Mouse (Mus musculus) hindbrain, embryonic 10.5 days (tissue): Measurements from ENCODE around the gene Foxl1. TPM values are rescaled to one million over a fixed set of nuclear protein-coding genes. Genes with fewer than 3 reads are reported as not detected.

Source experiments
- DNase-seq: peaks from one replicate; pipeline ENCODE4 v3.0.0-alpha.2; 2017; ENCODE audit warnings: low spot score
- H3K27ac ChIP-seq: fragments of 300-500 bp; sonication (generic); 2 replicates; pipeline ENCODE4 v1.5.1; 2016; ENCODE audit warnings: mild to moderate bottlenecking, moderate library complexity
- H3K27me3 ChIP-seq: fragments of 300-500 bp; sonication (generic); 2 replicates; pipeline ENCODE4 v1.6.1; 2016; ENCODE audit warnings: mild to moderate bottlenecking; ENCODE audit not compliant: poor library complexity, insufficient read depth, severe bottlenecking
- H3K36me3 ChIP-seq: fragments of 300-500 bp; sonication (generic); 2 replicates; pipeline ENCODE4 v1.6.1; 2016; ENCODE audit warnings: mild to moderate bottlenecking, moderate library complexity
- H3K4me1 ChIP-seq: fragments of 300-500 bp; sonication (generic); replicated peaks from 2 replicates; pipeline ENCODE4 v1.6.1; 2016; ENCODE audit warnings: mild to moderate bottlenecking
- H3K4me3 ChIP-seq: fragments of 300-500 bp; sonication (generic); 2 replicates; pipeline ENCODE4 v1.5.1; 2016; ENCODE audit warnings: mild to moderate bottlenecking, moderate library complexity
- H3K9me3 ChIP-seq: fragments of 300-500 bp; sonication (generic); 2 replicates; pipeline ENCODE4 v1.6.1; 2016; ENCODE audit warnings: mild to moderate bottlenecking, moderate library complexity
- WGBS: fragments of 180-500 bp; shearing (Covaris S2); methylation state at CpG from one replicate; pipeline ENCODE4 v1.1.7; 2016; 5-methylcytosine and 5-hydroxymethylcytosine counted together
- polyA plus RNA-seq: library from polyadenylated mRNA; unstranded; fragments of >200 nt; fragmentation: Nextera tagmentation; extraction: Ambion mirVana; gene quantifications from 2 replicates; pipeline ENCODE4 v1.2.1, GENCODE M21; 2016

The Foxl1 gene
- polyA plus RNA-seq, result 1.6 and 3.5 TPM in 2 replicates

DNA sequence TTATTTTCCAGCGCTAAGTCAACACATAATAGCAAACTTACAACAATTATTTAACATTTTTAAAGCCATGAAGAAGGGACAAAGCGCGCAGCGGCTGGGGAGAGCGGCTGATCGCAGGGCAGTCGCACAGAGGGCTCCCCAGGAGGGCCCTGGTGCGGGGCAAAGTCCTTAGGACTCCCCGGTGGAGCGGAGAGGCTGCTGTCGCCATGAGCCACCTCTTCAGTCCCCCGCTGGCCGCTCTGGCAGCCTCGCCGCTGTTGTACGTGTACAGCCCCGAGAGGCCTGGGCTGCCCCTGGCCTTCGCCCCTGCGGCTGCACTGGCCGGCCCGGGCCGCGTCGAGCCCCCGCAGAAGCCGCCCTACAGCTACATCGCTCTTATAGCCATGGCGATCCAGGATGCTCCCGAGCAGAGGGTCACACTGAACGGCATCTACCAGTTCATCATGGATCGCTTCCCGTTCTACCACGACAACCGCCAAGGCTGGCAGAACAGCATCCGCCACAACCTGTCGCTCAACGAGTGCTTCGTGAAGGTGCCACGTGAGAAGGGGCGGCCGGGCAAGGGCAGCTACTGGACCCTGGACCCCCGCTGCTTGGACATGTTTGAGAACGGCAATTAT lies at the start of gene Foxl1:
Gene Foxl1, plus strand, starts transcription at position 185 of the 620 bp plus-strand sequence.
- peaks cover 37% of the 10 kb centered on the region for H3K4me1 ChIP-seq
- under 1% methylated on average over 43 of the region's 43 CpGs for WGBS
- H3K36me3 ChIP-seq, result no peaks in the 10 kb centered on the region
- peak within 1 kb of the TSS; percentile 37 for H3K4me3 ChIP-seq
- peak within 1 kb of the TSS; percentile 76; the same call in 1 of the 2 replicates for H3K27ac ChIP-seq
- H3K27me3 ChIP-seq, result peaks cover 98% of the 10 kb centered on the region
- no peak for DNase-seq
- H3K9me3 ChIP-seq, result no peaks in the 10 kb centered on the region

DNA sequence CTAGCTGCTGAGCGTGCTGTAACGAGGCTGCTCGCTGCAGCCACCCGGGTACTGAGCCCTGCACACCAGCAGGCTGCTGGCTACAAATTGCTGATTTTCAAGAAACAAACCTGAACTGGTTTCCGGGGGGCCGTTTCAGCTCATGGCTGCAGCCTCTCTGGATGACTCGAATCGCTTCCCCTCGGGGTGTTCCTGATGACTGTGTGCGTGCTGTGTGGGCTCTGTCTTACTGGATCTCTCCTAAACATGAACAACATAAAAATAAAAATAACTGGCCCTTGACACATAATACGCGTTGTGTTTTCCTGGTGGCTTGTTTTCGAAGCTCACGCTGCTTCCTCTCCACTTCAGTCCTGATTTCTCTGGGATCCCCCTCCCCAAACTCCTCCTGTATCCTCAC lies 49.0 kb upstream of the Foxl1 start:
- Histone ChIP-seq H3K4me3 (no peak overlapping the region), H3K4me1 (peaks cover 29% of the 10 kb centered on the region), H3K9me3 (no peaks in the 10 kb centered on the region), H3K27me3 (peaks cover 100% of the 10 kb centered on the region), H3K27ac (no peak overlapping the region), H3K36me3 (no peaks in the 10 kb centered on the region)
- WGBS, result 2% methylated on average over 14 of the region's 14 CpGs
- peak; percentile 28 for DNase-seq

DNA sequence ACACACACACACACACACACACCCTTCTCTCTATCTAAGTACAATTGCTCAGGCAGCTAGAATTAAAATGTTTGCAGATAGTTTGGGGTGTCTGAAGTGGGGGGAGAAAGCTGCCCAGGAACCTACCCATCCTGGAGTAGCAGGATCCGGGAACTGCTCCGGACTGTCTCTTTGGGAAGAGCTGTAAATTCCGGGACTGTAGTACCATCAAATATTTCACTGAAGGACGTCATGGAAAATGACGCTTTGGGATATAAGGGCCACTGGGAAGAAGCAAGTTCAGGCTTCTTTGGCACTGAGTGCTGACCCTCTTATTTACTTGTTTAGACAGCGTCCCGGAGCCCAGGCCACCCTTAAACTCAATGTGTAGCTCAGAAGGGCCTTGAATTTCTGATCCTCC lies 48.5 kb upstream of the Foxl1 start:
- 2% methylated on average over 7 of the region's 7 CpGs for WGBS
- no peaks in the 10 kb centered on the region for H3K9me3 ChIP-seq
- peaks cover 100% of the 10 kb centered on the region for H3K27me3 ChIP-seq
- H3K4me1 ChIP-seq, result peaks cover 33% of the 10 kb centered on the region
- no peaks in the 10 kb centered on the region for H3K36me3 ChIP-seq
- DNase-seq, result no peak
- H3K4me3 ChIP-seq, result no peak overlapping the region
- H3K27ac ChIP-seq, result no peak overlapping the region

DNA sequence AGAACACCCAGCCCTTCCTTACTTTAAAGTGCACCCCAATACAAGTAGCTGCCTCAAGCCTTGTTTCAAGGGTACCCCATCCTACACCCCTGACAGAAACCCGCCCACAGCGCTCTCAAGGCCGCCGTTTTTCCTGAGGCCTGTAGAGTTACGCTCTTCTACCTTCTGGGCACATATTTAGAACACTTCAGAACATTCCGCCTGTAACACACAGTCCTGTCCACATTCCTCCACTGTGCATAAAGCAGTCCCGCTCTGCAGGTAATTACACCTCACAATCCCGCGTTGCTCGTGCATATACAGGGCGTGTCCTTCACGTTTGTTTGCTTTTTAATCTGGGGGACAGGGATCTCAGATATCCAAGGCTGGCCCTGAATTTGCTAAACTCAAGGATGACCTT lies 47.8 kb upstream of the Foxl1 start:
- no peak overlapping the region for H3K27ac ChIP-seq
- H3K4me3 ChIP-seq, result no peak overlapping the region
- DNase-seq, result peak; percentile 43
- WGBS, result 3% methylated on average over 12 of the region's 12 CpGs
- H3K36me3 ChIP-seq, result no peaks in the 10 kb centered on the region
- peaks cover 100% of the 10 kb centered on the region for H3K27me3 ChIP-seq
- no peaks in the 10 kb centered on the region for H3K9me3 ChIP-seq
- H3K4me1 ChIP-seq, result peaks cover 41% of the 10 kb centered on the region

DNA sequence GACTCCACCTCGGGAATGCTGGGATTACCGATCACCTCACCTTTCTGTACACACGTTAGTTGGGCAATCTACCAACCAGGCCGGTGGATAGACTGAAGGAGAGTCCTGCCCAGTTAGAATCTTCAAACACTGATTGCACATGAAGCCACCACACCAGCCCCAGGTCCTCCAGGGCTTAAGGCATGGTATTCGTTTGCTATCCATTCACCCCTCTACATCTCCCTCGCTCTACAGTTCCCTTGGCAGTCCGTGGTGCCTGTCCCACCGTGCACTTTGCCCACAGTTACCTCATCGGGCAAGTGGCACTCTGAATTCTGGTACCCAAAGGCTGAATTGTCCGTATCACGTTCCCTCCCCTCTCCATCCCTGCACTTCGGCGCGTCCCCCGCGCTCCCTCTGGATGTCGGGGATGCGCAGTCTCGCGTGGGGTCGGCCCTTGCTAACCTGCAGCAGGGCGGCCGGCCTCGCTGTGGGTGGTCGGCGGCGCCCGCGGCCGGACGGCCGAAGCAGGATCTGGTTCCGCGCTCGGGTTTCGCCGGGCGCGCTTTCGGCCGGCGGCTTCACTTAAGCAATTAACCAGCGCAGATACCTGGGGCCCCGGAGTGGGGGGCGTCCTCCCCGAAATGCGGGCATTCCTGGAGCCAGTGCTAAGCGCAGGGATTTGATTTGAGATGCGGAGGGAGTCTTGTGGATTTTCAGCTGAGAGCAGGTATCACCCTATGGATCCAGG lies 47.2 kb upstream of the Foxl1 start:
- Histone ChIP-seq H3K4me3 (no peak overlapping the region), H3K27ac (no peak overlapping the region), H3K4me1 (peaks cover 44% of the 10 kb centered on the region), H3K36me3 (no peaks in the 10 kb centered on the region), H3K9me3 (no peaks in the 10 kb centered on the region), H3K27me3 (peaks cover 100% of the 10 kb centered on the region)
- DNase-seq, result peak; percentile 46
- WGBS, result under 1% methylated on average over 49 of the region's 49 CpGs

DNA sequence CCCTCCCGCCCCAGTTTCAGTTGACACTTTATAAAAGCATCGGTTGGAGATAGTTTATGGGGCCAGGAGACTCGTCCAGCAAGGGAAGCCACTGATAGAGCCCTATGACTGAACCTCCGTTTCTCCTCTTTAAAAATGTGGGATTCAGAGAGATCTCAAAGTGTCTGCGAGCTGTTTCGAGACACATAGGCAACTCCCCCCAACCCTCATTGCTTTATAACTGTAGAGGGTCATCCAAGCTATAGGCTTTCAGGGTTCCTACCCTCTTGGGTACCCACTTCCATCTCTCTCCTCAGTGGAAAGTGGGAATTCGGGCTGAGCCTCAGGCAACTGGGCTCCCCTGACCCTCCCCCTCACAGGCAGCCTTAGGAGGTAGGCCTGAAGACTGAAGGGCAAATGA lies 46.3 kb upstream of the Foxl1 start:
- Histone ChIP-seq H3K36me3 (no peaks in the 10 kb centered on the region), H3K4me3 (no peak overlapping the region), H3K27ac (no peak overlapping the region), H3K9me3 (no peaks in the 10 kb centered on the region), H3K4me1 (peaks cover 41% of the 10 kb centered on the region), H3K27me3 (peaks cover 100% of the 10 kb centered on the region)
- WGBS, result 2% methylated on average over 7 of the region's 7 CpGs
- DNase-seq, result peak; percentile 6

DNA sequence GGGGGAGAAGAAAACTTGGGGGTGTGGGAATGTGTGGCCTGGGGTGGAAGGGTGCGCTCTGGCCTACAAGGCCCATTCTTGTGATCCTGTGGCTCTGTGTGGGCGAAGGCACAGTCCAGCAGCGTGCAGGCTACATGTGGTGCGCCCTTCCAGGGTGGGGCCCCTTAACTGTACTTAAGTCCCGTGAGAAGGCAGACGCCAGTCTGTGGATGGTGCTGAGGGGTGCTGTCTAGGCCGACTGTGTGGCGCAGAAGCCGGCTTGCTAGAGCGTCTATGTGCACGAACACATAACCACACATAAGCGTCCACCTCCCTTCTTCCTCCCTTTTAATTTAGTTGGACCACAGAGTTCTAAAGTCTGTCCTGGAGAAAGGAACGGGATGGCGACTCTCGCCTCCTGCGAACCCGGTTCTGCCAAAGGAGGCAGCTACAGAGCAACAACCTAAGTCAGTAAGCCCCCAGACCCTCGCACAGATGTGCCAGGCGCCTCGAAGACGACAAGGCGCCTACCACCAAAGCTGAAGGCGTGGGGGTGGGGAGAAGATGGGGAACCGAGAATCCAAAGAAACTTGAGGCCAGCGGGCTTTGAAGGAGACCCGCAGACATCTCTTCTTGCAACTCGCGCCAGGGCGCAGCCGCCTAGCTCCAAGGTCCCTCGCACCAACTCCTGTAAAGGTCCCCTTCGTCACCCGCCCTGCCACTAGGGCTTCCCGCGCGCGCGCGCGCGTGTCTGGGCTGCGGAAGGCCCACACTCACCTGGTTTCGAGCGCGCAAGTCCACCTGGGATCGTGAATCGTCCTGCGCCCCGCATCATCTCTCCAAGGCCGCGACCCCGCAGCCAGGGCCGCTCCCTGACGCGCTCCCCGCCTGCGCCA lies 45.3 kb upstream of the Foxl1 start:
- Histone ChIP-seq H3K4me1 (peaks cover 41% of the 10 kb centered on the region), H3K9me3 (no peaks in the 10 kb centered on the region), H3K27me3 (peaks cover 100% of the 10 kb centered on the region), H3K27ac (no peak overlapping the region), H3K4me3 (peak overlapping the region; percentile 59), H3K36me3 (no peaks in the 10 kb centered on the region)
- 1% methylated on average over 57 of the region's 57 CpGs for WGBS
- peak; percentile 50 for DNase-seq

DNA sequence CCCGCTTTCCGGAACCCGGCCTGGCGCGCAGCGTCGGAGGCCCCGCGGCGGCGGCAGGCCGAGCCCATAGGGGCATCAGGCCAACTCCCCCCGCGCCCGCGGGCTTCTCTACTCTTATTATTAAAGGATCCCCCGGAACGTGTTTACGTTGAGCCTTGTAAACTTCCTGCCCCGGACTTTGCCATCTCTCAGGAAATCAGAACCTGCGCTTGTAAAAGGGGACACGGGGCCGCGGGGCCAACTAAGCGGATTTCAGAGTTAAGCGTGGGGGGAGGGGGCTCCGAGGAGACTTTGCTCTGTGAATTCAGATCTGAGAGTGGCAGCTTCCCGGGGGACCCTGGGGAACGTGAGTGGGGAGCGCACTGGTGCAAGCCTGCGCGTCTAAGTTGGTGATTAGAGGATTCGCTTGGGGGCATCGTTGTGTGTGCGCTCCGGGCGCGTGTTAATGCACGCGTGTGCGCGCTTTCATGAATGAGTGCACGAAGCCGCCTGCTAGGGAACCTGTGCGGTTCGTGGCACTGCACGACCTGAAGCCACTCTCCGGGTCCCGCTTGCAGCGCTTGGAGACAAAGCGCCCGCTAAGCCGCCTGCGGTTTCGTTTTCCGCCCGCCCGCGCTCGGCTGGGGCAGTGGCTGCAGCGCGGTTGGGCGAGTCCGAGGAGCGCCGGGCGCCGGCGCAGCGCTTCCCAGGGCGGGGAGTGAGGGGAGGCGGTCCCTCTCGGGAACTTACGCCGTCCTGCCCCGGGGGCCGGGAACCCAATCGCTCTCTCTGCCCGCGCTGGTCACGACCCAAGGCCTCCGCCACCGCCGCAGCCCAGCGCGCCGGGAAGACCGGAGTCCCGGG lies 44.4 kb upstream of the Foxl1 start:
- DNase-seq, result peak; percentile 77
- Histone ChIP-seq H3K9me3 (no peaks in the 10 kb centered on the region), H3K4me1 (peaks cover 41% of the 10 kb centered on the region), H3K36me3 (no peaks in the 10 kb centered on the region), H3K27me3 (peaks cover 100% of the 10 kb centered on the region), H3K27ac (peak overlapping the region; percentile 4; the same call in 1 of the 2 replicates), H3K4me3 (peak overlapping the region; percentile 59)
- under 1% methylated on average over 89 of the region's 89 CpGs for WGBS

DNA sequence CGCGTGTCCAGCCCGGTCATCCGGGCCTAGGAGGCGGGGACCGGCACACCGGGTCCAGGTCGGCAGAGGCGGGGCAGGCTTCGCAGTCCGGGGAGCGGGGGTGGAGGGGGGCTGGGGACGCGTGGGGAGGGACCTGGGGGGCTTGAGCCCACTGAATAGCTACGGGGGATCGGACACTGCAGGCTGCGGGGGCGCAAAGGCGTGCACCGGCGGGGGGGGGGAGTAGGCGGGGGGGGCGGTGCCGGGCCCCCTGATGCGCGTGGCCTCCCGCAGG lies 43.9 kb upstream of the Foxl1 start:
- no peaks in the 10 kb centered on the region for H3K36me3 ChIP-seq
- peak overlapping the region; percentile 4; the same call in 1 of the 2 replicates for H3K27ac ChIP-seq
- DNase-seq, result no peak
- peaks cover 100% of the 10 kb centered on the region for H3K27me3 ChIP-seq
- no peaks in the 10 kb centered on the region for H3K9me3 ChIP-seq
- peaks cover 41% of the 10 kb centered on the region for H3K4me1 ChIP-seq
- 4% methylated on average over 20 of the region's 27 CpGs for WGBS
- H3K4me3 ChIP-seq, result peak overlapping the region; percentile 59

DNA sequence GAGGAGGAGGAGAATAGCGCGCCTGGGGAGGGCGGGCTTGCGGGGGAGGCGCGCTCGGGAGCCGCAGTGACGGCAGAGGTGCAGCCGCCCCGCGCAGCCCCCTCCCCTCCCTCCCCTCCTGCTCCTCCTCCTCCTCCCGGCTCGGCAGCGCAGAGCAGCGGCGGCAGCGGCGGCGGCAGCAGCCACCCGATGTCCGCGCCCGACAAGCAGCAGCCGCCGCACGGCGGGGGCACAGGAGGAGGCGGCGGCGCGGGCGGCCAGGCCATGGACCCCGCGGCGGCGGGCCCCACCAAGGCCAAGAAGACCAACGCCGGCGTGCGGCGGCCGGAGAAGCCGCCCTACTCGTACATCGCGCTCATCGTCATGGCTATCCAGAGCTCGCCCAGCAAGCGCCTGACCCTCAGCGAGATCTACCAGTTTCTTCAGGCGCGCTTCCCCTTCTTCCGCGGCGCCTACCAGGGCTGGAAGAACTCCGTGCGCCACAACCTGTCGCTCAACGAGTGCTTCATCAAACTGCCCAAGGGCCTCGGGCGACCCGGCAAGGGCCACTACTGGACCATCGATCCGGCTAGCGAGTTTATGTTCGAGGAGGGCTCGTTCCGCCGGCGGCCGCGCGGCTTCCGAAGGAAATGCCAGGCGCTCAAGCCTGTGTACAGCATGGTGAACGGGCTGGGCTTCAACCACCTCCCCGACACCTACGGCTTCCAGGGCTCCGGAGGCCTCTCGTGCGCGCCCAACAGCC lies 43.4 kb upstream of the Foxl1 start, which contains the start of gene Foxf1:
Gene Foxf1, plus strand, starts transcription at position 177 of the 742 bp plus-strand sequence.
- under 1% methylated on average over 72 of the region's 83 CpGs for WGBS
- H3K27ac ChIP-seq, result peak within 1 kb of the TSS; percentile 4; the same call in 1 of the 2 replicates

DNA sequence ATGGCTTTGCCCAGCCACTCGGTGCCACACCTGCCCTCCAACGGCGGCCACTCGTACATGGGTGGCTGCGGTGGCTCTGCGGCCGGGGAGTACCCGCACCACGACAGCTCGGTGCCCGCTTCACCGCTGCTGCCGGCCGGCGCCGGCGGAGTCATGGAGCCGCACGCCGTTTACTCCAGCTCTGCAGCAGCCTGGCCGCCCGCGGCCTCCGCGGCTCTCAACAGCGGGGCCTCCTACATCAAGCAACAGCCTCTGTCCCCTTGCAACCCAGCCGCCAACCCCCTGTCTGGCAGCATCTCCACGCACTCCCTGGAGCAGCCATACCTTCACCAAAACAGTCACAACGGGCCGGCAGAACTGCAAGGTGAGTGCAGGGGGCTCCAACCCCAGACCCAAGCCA lies 42.7 kb upstream of the Foxl1 start:
- H3K36me3 ChIP-seq, result no peaks in the 10 kb centered on the region
- H3K27me3 ChIP-seq, result peaks cover 100% of the 10 kb centered on the region
- peak overlapping the region; percentile 59 for H3K4me3 ChIP-seq
- no peak overlapping the region for H3K27ac ChIP-seq
- H3K9me3 ChIP-seq, result no peaks in the 10 kb centered on the region
- under 1% methylated on average over 30 of the region's 30 CpGs for WGBS
- peaks cover 51% of the 10 kb centered on the region for H3K4me1 ChIP-seq
- peak; percentile 54 for DNase-seq

More for the DNA sequence above, 43.4 kb upstream of the Foxl1 start, which contains the start of gene Foxf1:
- H3K4me3 ChIP-seq, result peak within 1 kb of the TSS; percentile 59
- H3K9me3 ChIP-seq, result no peaks in the 10 kb centered on the region
- H3K27me3 ChIP-seq, result peaks cover 100% of the 10 kb centered on the region
- peaks cover 45% of the 10 kb centered on the region for H3K4me1 ChIP-seq
- DNase-seq, result peak; percentile 75
- no peaks in the 10 kb centered on the region for H3K36me3 ChIP-seq
